Mouse (Mus musculus): Measurements from ENCODE around the gene Zcchc12.

DNA sequence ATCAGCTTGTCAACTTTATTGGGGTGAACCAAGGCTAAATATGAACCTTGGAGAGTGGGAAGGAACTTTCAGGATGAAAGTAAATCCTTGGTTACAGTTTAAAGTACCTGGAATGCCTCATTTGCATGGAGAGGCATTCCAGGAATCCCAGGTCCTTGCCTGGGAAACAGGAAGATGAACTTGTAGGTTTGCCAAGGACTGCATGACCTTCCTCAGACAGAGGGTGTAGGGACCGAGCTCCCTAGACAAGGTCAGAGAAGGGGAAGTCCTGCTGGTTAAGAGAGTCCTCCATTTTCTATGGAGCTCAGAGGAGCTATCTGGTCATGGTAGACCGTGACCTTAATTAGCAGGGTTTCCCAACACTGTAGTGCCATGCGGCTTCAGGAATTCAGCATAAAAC, 15.5 kb downstream of the Zcchc12 start:
- TF ChIP-seq CTCF (IDR thresholded peaks at IDR 0.05; ENCODE audit: control insufficient read depth, insufficient read depth, low read length) (no peak), POLR2A (IDR thresholded peaks at IDR 0.05; ENCODE audit: borderline replicate concordance, control insufficient read depth, low read depth, low read length) (no peak)
